Mouse (Mus musculus) ZHBTc4 (cell line): Measurements from ENCODE around the gene Gm37419.

Source experiments
- DNase-seq: peaks from one replicate; pipeline ENCODE4 v3.0.0-alpha.2; 2011; ENCODE audit warnings: low read depth, low spot score

Gm37419 gene

GRCm38 (mm10) chr16:23979446-23979845 lies 8.8 kb upstream of the Gm37419 start:
- no peak for DNase-seq

GRCm38 (mm10) chr16:23980201-23980870 lies 7.9 kb upstream of the Gm37419 start:
- DNase-seq = peak; percentile 15

- peak; percentile 17 for DNase-seq
Measured at GRCm38 (mm10) chr16:23980991-23981720, 7.1 kb upstream of the Gm37419 start.

GRCm38 (mm10) chr16:23981925-23982851 lies 6.1 kb upstream of the Gm37419 start:
- peak; percentile 89 for DNase-seq

- DNase-seq = peak; percentile 84
Measured at GRCm38 (mm10) chr16:23982891-23983588, 5.2 kb upstream of the Gm37419 start.

- DNase-seq = peak; percentile 91
Measured at GRCm38 (mm10) chr16:23984183-23984582, 4.1 kb upstream of the Gm37419 start.

- peak; percentile 55 for DNase-seq
Measured at GRCm38 (mm10) chr16:23984760-23985466, 3.4 kb upstream of the Gm37419 start.

GRCm38 (mm10) chr16:23985467-23985861 lies 2.8 kb upstream of the Gm37419 start:
- no peak for DNase-seq

- no peak for DNase-seq
Measured at GRCm38 (mm10) chr16:23986176-23986575, 2.1 kb upstream of the Gm37419 start.

- peak; percentile 22 for DNase-seq
Measured at GRCm38 (mm10) chr16:23986871-23987270, 1.4 kb upstream of the Gm37419 start.

GRCm38 (mm10) chr16:23987341-23988156 lies 733 bp upstream of the Gm37419 start:
- peak; percentile 55 for DNase-seq

- DNase-seq = no peak
Measured at GRCm38 (mm10) chr16:23988157-23988465, 171 bp upstream of the Gm37419 start.

GRCm38 (mm10) chr16:23989209-23990160 lies 1.2 kb downstream of the Gm37419 start:
- peak; percentile 34 for DNase-seq

GRCm38 (mm10) chr16:23990161-23990970 lies 2.1 kb downstream of the Gm37419 start:
- DNase-seq = no peak

GRCm38 (mm10) chr16:23991170-23991569 lies 2.9 kb downstream of the Gm37419 start:
- peak; percentile 85 for DNase-seq

- no peak for DNase-seq
Measured at GRCm38 (mm10) chr16:23991846-23992580, 3.7 kb downstream of the Gm37419 start.
